Mouse (Mus musculus) heart, postnatal 0 days (tissue): ENCODE measurements at regions not wholly inside any gene's neighbourhood (a gene's known extent, or its start where the extent isn't known, plus 50 kb on each side); places are given as distances from the start of the nearest gene placed in this dataset.

ENCODE experiments used
- CTCF ChIP-seq: IDR thresholded peaks from 2 replicates; pipeline ENCODE4 v1.5.1; 2016; ENCODE audit warnings: antibody characterized with exemption, control low read depth, low read depth
- EP300 ChIP-seq: IDR thresholded peaks from 2 replicates; pipeline ENCODE4 v1.6.1; 2016; ENCODE audit warnings: antibody characterized with exemption, low read depth

DNA sequence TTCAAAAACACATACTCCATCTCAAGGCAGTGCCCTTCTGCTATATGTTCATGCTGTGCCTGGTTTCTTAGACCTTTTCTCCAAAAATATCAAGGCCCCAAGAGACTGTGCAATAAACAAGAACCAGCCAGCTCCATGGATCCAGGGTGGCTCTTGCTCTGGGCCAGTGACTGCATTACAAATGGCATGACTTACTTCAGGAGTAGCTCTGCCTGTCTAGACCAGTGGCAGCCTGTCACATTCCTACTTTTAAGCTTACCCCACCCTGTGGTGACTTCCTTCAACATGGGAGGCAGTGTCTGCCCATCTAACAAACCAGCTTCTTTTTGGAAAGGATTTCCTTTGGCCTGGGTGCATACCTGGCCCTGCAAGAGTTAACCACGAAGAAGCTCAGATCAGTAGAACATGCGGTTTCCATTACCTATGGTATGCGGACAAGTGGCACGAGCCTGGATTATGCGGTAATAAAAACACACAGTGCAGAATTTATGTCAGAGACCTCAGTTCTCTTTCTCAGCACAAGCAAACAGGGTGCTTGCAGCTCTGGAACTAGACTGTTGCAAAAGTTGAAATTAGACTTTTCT lies 418.8 kb upstream of the Zfp462 start:
- TF ChIP-seq CTCF (no peak; the same call in 1 of the 2 replicates), EP300 (no peak)
